Mouse (Mus musculus): ENCODE measurements around the gene Lhcgr.

DNA sequence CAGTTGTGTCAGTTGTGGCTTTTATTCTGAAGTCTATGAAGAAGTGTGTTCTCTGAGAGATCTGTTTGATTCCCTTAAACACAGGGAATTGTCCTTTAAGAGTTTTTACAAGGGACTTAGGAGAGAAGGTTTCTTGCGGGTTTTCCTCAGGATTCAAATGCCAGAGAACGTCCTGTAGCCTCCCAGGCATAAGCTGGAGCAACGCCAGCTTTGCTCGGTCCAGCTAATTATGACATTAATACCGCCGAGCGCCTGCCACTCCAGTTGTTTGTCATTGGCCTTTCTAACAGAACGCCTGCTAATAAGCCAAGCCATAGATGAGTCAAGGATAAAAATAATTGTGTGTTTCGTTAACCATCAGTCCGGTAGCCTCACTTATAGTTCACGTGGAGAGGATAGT is 103.6 kb downstream of the Lhcgr start:
- TF ChIP-seq GATA1 (IDR thresholded peaks at IDR 0.05; ENCODE audit: low read length) (no peak), TAL1 (IDR thresholded peaks at IDR 0.05; ENCODE audit: low read length) (no peak)
